ENCODE assay signal across 8 mouse cellular contexts in the genomic region with DNA sequence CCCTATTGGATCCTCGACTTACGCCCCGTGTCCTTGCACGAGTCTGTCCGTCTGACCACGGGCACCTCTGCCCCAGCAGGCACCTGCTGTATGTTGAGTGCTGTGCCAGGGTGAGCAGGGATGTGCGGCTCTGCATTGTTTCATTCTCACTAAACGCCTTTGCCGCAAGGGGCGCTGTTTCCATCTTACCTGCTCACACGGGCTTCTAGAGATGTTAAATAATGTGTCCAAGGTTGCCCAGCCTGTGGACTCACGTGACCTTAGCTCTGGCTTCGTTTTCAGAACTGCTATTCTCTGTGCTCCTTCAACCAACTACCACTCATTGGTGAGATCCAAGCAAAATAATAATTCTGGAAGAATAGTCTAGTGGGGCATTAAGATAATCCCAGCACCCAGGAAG.
A peak's percentile ranks its signal among the peaks of the same experiment; 100 is the strongest.
DNase-seq lines count a peak whose midpoint lies in the region; TF ChIP-seq lines count a peak whose summit lies in the region.

No protein-coding gene starts in this region.

- intact Hi-C loops in gastrocnemius, postnatal 14 days (cut with DNase I; ENCODE audit: low total_unique reads): no loop called here

- TF ChIP-seq POLR2A in testis, adult 2 months (IDR thresholded peaks at IDR 0.05; ENCODE audit: control insufficient read depth, low read depth, low read length): no peak
- TF ChIP-seq POLR2A in cortical plate, adult 2 months (IDR thresholded peaks at IDR 0.05; ENCODE audit: extremely low read depth, insufficient read depth, low read length): no peak

- H3K27ac ChIP-seq in testis, adult 2 months (ENCODE audit: control insufficient read depth, insufficient read depth, low read depth, low read length): no peak overlapping the region
- no peak overlapping the region for H3K27ac ChIP-seq in cortical plate, adult 2 months (ENCODE audit: insufficient read depth, low read length)

- H3K36me3 ChIP-seq in testis, adult 2 months (ENCODE audit: control insufficient read depth, insufficient read depth, low read length): no peaks in the 10 kb centered on the region

- peak; percentile 50; the same call in 1 of the 2 replicates for TF ChIP-seq CTCF in testis, adult 2 months (IDR thresholded peaks at IDR 0.05; ENCODE audit: control insufficient read depth, insufficient read depth, insufficient replicate concordance, low read depth, low read length)
- peak; percentile 57 for TF ChIP-seq CTCF in cortical plate, adult 2 months (IDR thresholded peaks at IDR 0.05; ENCODE audit: extremely low read depth, insufficient read depth, low read length)

- no peaks in the 10 kb centered on the region for H3K27me3 ChIP-seq in testis, adult 2 months (ENCODE audit: control insufficient read depth, insufficient read depth, low read length)

- no peaks in the 10 kb centered on the region; the same call in 1 of the 2 replicates for H3K4me1 ChIP-seq in testis, adult 2 months (ENCODE audit: control insufficient read depth, insufficient read depth, low read length)
- peaks cover 11% of the 10 kb centered on the region for H3K4me1 ChIP-seq in cortical plate, adult 2 months (ENCODE audit: control insufficient read depth, insufficient read depth, low read length)

- peak; percentile 28 for DNase-seq in gastrocnemius, postnatal 14 days
- no peak for DNase-seq in gastrocnemius, postnatal 4 days (ENCODE audit: low spot score in 2 of 2)
- DNase-seq in testis, postnatal 14 days (ENCODE audit: low spot score): no peak
- DNase-seq in kidney, postnatal 4 days: peak; percentile 79 to 82
- peak; percentile 81 for DNase-seq in naive thymus-derived CD4-positive, alpha-beta T cell, adult 2 months (ENCODE audit: low read depth)
- peak; percentile 83 for DNase-seq in thymus, postnatal 14 days

- H3K4me3 ChIP-seq in testis, adult 2 months (ENCODE audit: control insufficient read depth, low read depth, low read length): no peak overlapping the region
- H3K4me3 ChIP-seq in cortical plate, adult 2 months (ENCODE audit: insufficient read depth, low read length): no peak overlapping the region

Comparison
In these comparisons a context has a peak if more than half of its experiments do, and no peak if none do; other contexts are left out.
1. DNase-seq: peak in gastrocnemius, postnatal 14 days (single experiment), kidney, postnatal 4 days (2 of 2), naive thymus-derived CD4-positive, alpha-beta T cell, adult 2 months (single experiment) and thymus, postnatal 14 days (single experiment); none in gastrocnemius, postnatal 4 days (0 of 2) and testis, postnatal 14 days (single experiment).